Mouse (Mus musculus) heart, adult 11 months (tissue): Measurements from ENCODE around the gene Ces2e.
"Not testable (repeated sequence)": the region's sequence is repeated elsewhere in the genome, so short reads cannot be mapped to it uniquely, and the experiment has no call there.

Experiments
- DNase-seq: peaks from one replicate; pipeline ENCODE4 v3.0.0; 2022

The Ces2e gene

GRCm38 (mm10) chr8:104925972-104926596, at the start of gene Ces2e:
Ces2e (plus strand) TSS chr8:104926260.
- peak; percentile 80 for DNase-seq

- not testable (repeated sequence) for DNase-seq
Observed at GRCm38 (mm10) chr8:104886223-104886926, 39.7 kb upstream of the Ces2e start.

- DNase-seq = no peak
Observed at GRCm38 (mm10) chr8:104901746-104902145, 24.3 kb upstream of the Ces2e start.

- DNase-seq = no peak
Observed at GRCm38 (mm10) chr8:104907111-104907510, 18.9 kb upstream of the Ces2e start.

- peak; percentile 98 for DNase-seq
Observed at GRCm38 (mm10) chr8:104909021-104909420, 17.0 kb upstream of the Ces2e start.

GRCm38 (mm10) chr8:104909651-104910050, 16.4 kb upstream of the Ces2e start:
- DNase-seq = peak; percentile 88

GRCm38 (mm10) chr8:104927301-104927700, 1.2 kb downstream of the Ces2e start:
- DNase-seq = peak; percentile 30

- DNase-seq = no peak
Observed at GRCm38 (mm10) chr8:104944665-104945064, 18.6 kb downstream of the Ces2e start.

- no peak for DNase-seq
Observed at GRCm38 (mm10) chr8:104947056-104947455, 21.0 kb downstream of the Ces2e start, which contains the start of gene Ces2f. Ces2f (plus strand) TSS chr8:104947356.

GRCm38 (mm10) chr8:104949031-104949430, 23.0 kb downstream of the Ces2e start:
- DNase-seq = no peak

- peak; percentile 96 for DNase-seq
Observed at GRCm38 (mm10) chr8:104961537-104961961, 35.5 kb downstream of the Ces2e start, which contains the start of gene Ces2g. Ces2g (plus strand) TSS chr8:104961718.

- DNase-seq = peak; percentile 79
Observed at GRCm38 (mm10) chr8:104962229-104962901, 36.3 kb downstream of the Ces2e start.

GRCm38 (mm10) chr8:104963375-104963894, 37.4 kb downstream of the Ces2e start:
- DNase-seq = no peak

- peak; percentile 67 for DNase-seq
Observed at GRCm38 (mm10) chr8:104984126-104984525, 58.1 kb downstream of the Ces2e start.
